Mouse (Mus musculus): Measurements from ENCODE around the gene Plxna2. TPM values are rescaled to one million over a fixed set of nuclear protein-coding genes. Genes with fewer than 3 reads are reported as not detected.

The Plxna2 gene
- polyA plus RNA-seq, 1 experiment from 2014 or later: 5.9 TPM

DNA sequence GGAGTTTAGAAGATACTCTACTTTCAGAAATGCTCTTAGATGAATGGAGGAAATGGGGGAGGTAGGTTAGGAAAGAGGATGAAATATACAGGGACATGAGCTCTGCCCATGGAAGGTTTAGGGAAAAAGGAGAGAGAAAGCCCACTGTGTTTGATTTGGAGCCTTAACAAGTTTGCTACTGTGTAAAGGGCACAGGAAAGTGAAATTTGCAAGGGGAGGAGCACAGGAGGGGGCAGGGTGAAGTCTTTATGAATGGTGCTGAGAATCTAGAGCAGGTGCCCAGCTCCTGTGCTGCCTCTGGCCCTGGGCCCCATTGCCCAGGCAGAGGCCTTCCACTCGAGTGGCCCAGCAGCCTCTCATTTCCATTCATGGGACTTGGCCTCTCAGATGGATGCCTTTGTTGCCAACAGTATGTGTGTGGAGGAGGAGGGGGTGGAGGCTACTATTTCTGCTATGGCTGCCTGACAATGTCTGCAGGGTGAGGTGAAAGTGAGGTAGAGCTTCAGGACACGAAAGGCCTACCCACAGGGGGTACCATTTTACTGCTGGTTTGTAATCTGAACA, 4.7 kb upstream of the Plxna2 start:
- H3K4me3 ChIP-seq (replicated peaks): no peak overlapping the region
- no peak overlapping the region for H3K4me2 ChIP-seq (replicated peaks)
- no peak overlapping the region for H3K9ac ChIP-seq
- no peak for ATAC-seq
- H3K4me1 ChIP-seq (replicated peaks): peaks cover 6% of the 10 kb centered on the region
- H3K36me3 ChIP-seq: no peaks in the 10 kb centered on the region
- H3K27me3 ChIP-seq (replicated peaks): no peaks in the 10 kb centered on the region
- H3K9me3 ChIP-seq: no peaks in the 10 kb centered on the region
- 60% methylated on average over 2 of the region's 2 CpGs for WGBS
- no peak overlapping the region for H3K27ac ChIP-seq

DNA sequence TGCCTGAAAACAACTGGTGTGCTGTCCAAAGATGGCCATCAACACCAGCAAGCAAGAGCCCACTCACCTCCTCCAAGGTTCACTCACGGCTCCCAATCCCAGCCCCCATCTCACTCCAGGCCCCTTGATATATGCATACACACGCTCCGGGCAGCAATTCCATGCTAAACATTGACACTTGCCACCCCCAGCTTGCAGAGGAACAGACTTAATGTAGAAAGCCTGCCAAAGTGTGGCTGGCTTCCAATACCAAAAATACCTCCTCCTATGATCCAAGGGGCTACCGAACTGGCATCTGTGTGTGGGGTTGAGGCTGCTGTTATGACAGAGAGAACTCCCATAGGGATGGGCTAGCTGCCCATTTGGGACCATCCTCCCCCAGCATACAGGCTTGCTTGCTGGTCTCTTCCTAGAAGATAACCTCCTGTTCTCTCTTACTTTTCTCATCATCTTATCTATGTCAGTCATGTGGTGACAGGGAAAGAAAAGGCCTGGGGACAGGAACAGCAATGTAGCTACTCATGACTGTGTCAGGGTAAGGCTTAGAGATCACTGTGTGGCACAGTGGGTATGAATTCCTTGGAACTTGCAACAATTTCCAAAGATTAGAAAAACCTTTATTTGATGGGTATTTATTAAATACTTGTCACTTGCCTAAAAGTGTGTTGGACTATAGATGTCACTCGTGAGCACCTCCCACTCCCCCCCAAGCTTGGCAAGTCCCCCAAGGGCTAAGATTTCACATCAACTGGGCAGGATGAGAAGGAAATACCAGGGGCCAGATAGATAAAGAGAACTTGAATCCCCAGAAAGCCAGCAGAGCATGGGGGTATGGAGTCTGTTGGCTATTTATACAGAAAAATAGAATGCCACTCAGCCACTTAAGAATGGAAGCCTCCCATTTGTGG, 3.8 kb upstream of the Plxna2 start:
- H3K9me3 ChIP-seq: no peaks in the 10 kb centered on the region
- 80% methylated on average over 5 of the region's 5 CpGs for WGBS
- no peak overlapping the region for H3K9ac ChIP-seq
- H3K4me3 ChIP-seq (replicated peaks): no peak overlapping the region
- H3K4me1 ChIP-seq (replicated peaks): peaks cover 9% of the 10 kb centered on the region
- no peak overlapping the region for H3K4me2 ChIP-seq (replicated peaks)
- ATAC-seq: no peak
- H3K36me3 ChIP-seq: no peaks in the 10 kb centered on the region
- no peaks in the 10 kb centered on the region for H3K27me3 ChIP-seq (replicated peaks)
- H3K27ac ChIP-seq: no peak overlapping the region

DNA sequence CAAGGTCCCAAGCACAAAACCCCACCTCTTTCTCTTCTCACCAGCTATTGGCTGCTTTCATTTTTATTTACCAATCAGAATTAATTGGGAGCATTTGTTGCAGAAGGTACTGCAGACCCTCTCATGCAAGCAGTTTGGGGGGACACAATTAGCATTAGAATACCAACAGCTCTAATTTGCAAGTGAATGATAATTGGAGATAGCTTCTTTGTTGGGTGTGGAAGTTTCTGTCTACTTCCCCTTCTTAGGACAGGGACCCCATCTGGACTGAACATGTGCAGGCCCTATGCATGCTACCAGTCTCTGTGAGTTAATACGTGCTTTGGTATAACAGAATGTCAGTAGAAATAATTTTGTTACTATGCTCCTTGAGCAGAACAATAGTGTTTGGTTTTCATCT, 1.9 kb upstream of the Plxna2 start:
- H3K4me3 ChIP-seq (replicated peaks): no peak overlapping the region

GRCm38 (mm10) chr1:194618841-194619311, 858 bp downstream of the Plxna2 start:
- peak; percentile 40; the same call in 1 of the 2 replicates for ATAC-seq
- WGBS: 2% methylated on average over 19 of the region's 19 CpGs
- no peak overlapping the region for H3K9ac ChIP-seq

More for the DNA sequence above, 1.9 kb upstream of the Plxna2 start:
- no peak overlapping the region for H3K9ac ChIP-seq
- no peaks in the 10 kb centered on the region for H3K36me3 ChIP-seq
- H3K4me2 ChIP-seq (replicated peaks): no peak overlapping the region
- ATAC-seq: no peak
- WGBS: 94% methylated on average over 1 of the region's 1 CpGs
- H3K27me3 ChIP-seq (replicated peaks): no peaks in the 10 kb centered on the region
- no peaks in the 10 kb centered on the region for H3K9me3 ChIP-seq
- peaks cover 9% of the 10 kb centered on the region for H3K4me1 ChIP-seq (replicated peaks)
- H3K27ac ChIP-seq: no peak overlapping the region

DNA sequence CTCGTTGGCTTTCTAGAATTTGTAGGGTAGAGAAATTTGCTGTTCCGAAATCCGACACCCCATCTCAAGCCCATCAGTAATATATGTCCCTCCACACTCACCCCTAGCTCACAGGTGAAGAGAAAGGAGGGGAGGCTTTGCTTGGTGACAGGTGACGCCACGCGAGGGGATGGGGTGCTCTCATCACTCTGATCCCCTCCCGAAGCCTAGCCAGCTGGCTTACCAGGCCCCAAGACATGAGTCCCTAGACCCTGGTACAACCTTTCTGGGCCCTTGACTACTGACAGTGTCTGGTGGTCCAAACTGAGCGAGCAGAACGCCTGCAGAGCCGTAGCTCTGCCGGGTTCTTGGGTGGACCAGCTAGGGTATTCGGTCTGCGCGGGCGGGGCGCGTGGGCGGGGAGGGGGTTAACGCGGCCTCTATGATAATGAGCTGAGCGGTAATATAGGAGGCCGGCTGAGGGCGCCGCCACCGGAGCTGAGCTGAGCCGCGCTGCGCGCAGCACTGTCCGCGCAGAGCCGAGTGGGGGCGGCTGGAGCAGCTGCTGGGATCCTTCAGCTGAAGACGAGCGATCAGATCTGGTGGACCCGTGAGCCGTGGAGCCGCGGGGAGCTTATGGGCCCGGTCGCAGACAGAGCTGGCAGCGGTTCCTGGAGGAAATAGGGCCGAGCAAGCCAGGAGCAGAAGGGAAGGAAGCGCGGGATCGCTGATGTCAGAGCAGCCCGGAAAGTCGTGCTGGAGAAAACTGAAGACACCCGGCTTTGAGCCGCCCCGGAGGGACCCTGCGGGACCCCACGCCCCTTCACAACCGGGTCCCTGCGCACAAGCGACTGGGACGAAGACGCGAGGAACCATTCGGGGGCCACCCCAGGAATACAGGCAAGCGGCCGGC, 1.6 kb downstream of the Plxna2 start:
- peak; percentile 94 for ATAC-seq
- peak overlapping the region; percentile 72 for H3K9ac ChIP-seq
- peak overlapping the region; percentile 69 for H3K27ac ChIP-seq
- peak overlapping the region; percentile 97 for H3K4me2 ChIP-seq (replicated peaks)
- H3K4me1 ChIP-seq (replicated peaks): peaks cover 26% of the 10 kb centered on the region
- no peaks in the 10 kb centered on the region for H3K27me3 ChIP-seq (replicated peaks)
- H3K4me3 ChIP-seq (replicated peaks): peak overlapping the region; percentile 81
- WGBS: 1% methylated on average over 62 of the region's 62 CpGs
- no peaks in the 10 kb centered on the region for H3K9me3 ChIP-seq
- H3K36me3 ChIP-seq: no peaks in the 10 kb centered on the region

More at GRCm38 (mm10) chr1:194618841-194619311, 858 bp downstream of the Plxna2 start:
- Histone ChIP-seq H3K27ac (no peak overlapping the region), H3K4me3 (replicated peaks) (peak overlapping the region; percentile 81), H3K36me3 (no peaks in the 10 kb centered on the region), H3K27me3 (replicated peaks) (no peaks in the 10 kb centered on the region), H3K4me2 (replicated peaks) (peak overlapping the region; percentile 97), H3K4me1 (replicated peaks) (peaks cover 22% of the 10 kb centered on the region), H3K9me3 (no peaks in the 10 kb centered on the region)

DNA sequence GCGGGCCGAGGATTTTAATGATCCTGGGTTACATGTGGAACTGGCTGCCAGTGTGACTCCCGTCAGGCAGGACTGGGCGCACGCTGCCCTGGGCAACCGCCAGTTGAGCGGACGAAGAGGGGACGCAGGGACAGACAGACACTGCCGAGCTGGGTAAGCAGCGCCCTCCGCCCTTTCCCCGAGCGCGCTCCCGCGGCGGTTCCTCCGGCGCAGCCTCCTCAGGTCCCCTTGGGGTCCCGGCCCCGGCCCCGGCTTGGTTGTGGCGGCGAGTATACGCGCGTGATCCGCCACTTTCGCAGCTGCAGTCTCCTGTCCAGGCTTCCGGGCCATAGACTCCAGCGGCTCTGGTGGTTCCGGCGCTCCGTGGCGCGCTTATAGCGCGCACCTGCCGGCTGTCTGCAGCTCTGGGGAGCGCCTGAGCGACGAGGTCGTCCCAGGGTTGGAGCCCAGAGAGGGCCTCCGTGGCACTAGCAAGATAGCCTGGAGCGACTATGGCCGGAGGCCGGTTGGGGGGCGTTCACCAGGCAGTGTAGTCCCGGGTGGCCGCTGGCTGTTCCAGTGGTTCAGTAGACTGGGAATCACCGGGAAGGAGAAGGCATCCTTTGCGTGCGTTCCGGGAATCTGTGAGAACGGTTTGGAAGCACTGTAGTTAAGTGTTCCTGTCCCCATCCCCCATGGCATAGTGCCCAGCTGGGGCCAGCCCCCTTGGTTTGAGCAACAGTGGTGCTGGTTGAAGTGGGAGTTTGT, 2.4 kb downstream of the Plxna2 start:
- Histone ChIP-seq H3K9ac (peak overlapping the region; percentile 72), H3K27ac (peak overlapping the region; percentile 69), H3K9me3 (no peaks in the 10 kb centered on the region), H3K4me1 (replicated peaks) (peaks cover 27% of the 10 kb centered on the region), H3K4me2 (replicated peaks) (peak overlapping the region; percentile 97), H3K27me3 (replicated peaks) (no peaks in the 10 kb centered on the region), H3K4me3 (replicated peaks) (peak overlapping the region; percentile 81), H3K36me3 (no peaks in the 10 kb centered on the region)
- ATAC-seq: peak; percentile 60
- WGBS: under 1% methylated on average over 55 of the region's 56 CpGs

GRCm38 (mm10) chr1:194622174-194622573, 4.2 kb downstream of the Plxna2 start:
- Histone ChIP-seq H3K9ac (no peak overlapping the region), H3K36me3 (no peaks in the 10 kb centered on the region), H3K27ac (no peak overlapping the region), H3K4me2 (replicated peaks) (peak overlapping the region; percentile 97), H3K27me3 (replicated peaks) (no peaks in the 10 kb centered on the region), H3K4me1 (replicated peaks) (peaks cover 32% of the 10 kb centered on the region), H3K9me3 (no peaks in the 10 kb centered on the region), H3K4me3 (replicated peaks) (no peak overlapping the region; the same call in 1 of the 2 replicates)
- ATAC-seq: no peak
- 52% methylated on average over 3 of the region's 3 CpGs for WGBS

- peaks cover 32% of the 10 kb centered on the region for H3K4me1 ChIP-seq (replicated peaks)
- H3K27ac ChIP-seq: no peak overlapping the region
- no peaks in the 10 kb centered on the region for H3K36me3 ChIP-seq
- H3K9ac ChIP-seq: no peak overlapping the region
- peak overlapping the region; percentile 97 for H3K4me2 ChIP-seq (replicated peaks)
- WGBS: 43% methylated on average over 2 of the region's 2 CpGs
- H3K27me3 ChIP-seq (replicated peaks): no peaks in the 10 kb centered on the region
- ATAC-seq: no peak
- no peaks in the 10 kb centered on the region for H3K9me3 ChIP-seq
- H3K4me3 ChIP-seq (replicated peaks): peak overlapping the region; percentile 1; the same call in 1 of the 2 replicates
Measured at GRCm38 (mm10) chr1:194622677-194623076, 4.7 kb downstream of the Plxna2 start.

GRCm38 (mm10) chr1:194623641-194624040, 5.6 kb downstream of the Plxna2 start:
- peaks cover 32% of the 10 kb centered on the region for H3K4me1 ChIP-seq (replicated peaks)
- H3K4me3 ChIP-seq (replicated peaks): no peak overlapping the region
- peak overlapping the region; percentile 36 for H3K4me2 ChIP-seq (replicated peaks)
- no peaks in the 10 kb centered on the region for H3K9me3 ChIP-seq
- no peaks in the 10 kb centered on the region for H3K36me3 ChIP-seq
- 56% methylated on average over 3 of the region's 3 CpGs for WGBS
- H3K9ac ChIP-seq: no peak overlapping the region
- ATAC-seq: peak; percentile 17
- no peaks in the 10 kb centered on the region for H3K27me3 ChIP-seq (replicated peaks)
- 0 out of 2 replicates have a peak overlapping the region, but pooled peaks have one; percentile 15 for H3K27ac ChIP-seq

- H3K36me3 ChIP-seq: no peaks in the 10 kb centered on the region
- no peak overlapping the region for H3K4me3 ChIP-seq (replicated peaks)
- H3K9me3 ChIP-seq: no peaks in the 10 kb centered on the region
- 51% methylated on average over 2 of the region's 2 CpGs for WGBS
- no peak overlapping the region for H3K27ac ChIP-seq
- H3K4me2 ChIP-seq (replicated peaks): no peak overlapping the region
- H3K9ac ChIP-seq: no peak overlapping the region
- H3K27me3 ChIP-seq (replicated peaks): no peaks in the 10 kb centered on the region
- peaks cover 30% of the 10 kb centered on the region for H3K4me1 ChIP-seq (replicated peaks)
- no peak for ATAC-seq
Measured at GRCm38 (mm10) chr1:194624411-194624810, 6.4 kb downstream of the Plxna2 start.

DNA sequence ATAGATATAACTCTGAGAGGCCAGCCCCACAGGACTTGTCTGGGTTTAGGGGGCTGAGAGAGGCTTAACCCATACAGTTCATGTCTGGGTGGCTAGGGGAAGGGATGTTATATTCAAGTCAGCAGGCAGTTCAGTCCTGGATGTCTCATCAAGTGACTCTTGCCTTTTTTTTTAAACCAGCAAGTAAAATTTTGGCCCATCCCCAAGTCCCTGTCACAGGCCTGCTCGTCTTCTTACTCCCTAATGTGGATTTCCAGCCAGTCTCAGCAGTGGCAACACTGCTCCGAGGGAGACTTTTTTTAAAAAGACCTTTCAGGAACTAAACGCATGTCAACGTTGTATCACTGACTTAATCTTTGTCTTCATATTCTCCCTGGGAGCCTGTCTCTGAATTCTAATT, 7.0 kb downstream of the Plxna2 start:
- Histone ChIP-seq H3K4me2 (replicated peaks) (no peak overlapping the region), H3K9me3 (no peaks in the 10 kb centered on the region), H3K4me1 (replicated peaks) (peaks cover 30% of the 10 kb centered on the region), H3K36me3 (no peaks in the 10 kb centered on the region), H3K27me3 (replicated peaks) (no peaks in the 10 kb centered on the region), H3K4me3 (replicated peaks) (no peak overlapping the region), H3K27ac (no peak overlapping the region), H3K9ac (no peak overlapping the region)
- ATAC-seq: no peak
- WGBS: 43% methylated on average over 4 of the region's 4 CpGs
